Mouse (Mus musculus) kidney, adult 2 months (tissue): ENCODE results near the gene Hist1h2bg. TPM values are rescaled to one million over a fixed set of nuclear protein-coding genes. Genes with fewer than 3 reads are reported as not detected.
"Not testable (repeated sequence)": the region's sequence is repeated elsewhere in the genome, so short reads cannot be mapped to it uniquely, and the experiment has no call there.

ENCODE experiments used
- DNase-seq: peaks from one replicate; pipeline ENCODE4 v3.0.0; 2021
- H3K27ac ChIP-seq: fragments of 200-500 bp; 2 replicates; pipeline ENCODE4 v1.5.1; 2012; ENCODE audit warnings: low read depth, low read length, control low read depth, inconsistent platforms; ENCODE audit not compliant: insufficient read depth
- H3K27me3 ChIP-seq: fragments of 200-500 bp; replicated peaks from 2 replicates; pipeline ENCODE4 v1.6.1; 2012; ENCODE audit warnings: mild to moderate bottlenecking, moderate library complexity, low read length, inconsistent platforms; ENCODE audit not compliant: control insufficient read depth, insufficient read depth
- H3K36me3 ChIP-seq: fragments of 200-500 bp; 2 replicates; pipeline ENCODE4 v1.6.1; 2012; ENCODE audit warnings: mild to moderate bottlenecking, moderate library complexity, low read length, inconsistent platforms; ENCODE audit not compliant: control insufficient read depth, insufficient read depth
- H3K4me1 ChIP-seq: fragments of 200-500 bp; 2 replicates; pipeline ENCODE4 v1.6.1; 2011; ENCODE audit warnings: low read length; ENCODE audit not compliant: control insufficient read depth, insufficient read depth
- H3K4me3 ChIP-seq: fragments of 200-500 bp; 2 replicates; pipeline ENCODE4 v1.5.1; 2011; ENCODE audit warnings: mild to moderate bottlenecking, low read depth, low read length, control low read depth; ENCODE audit not compliant: insufficient read depth
- CTCF ChIP-seq: fragments of 200-500 bp; conservative IDR thresholded peaks from 2 replicates; pipeline ENCODE4 v1.5.1; 2011; ENCODE audit warnings: low read depth, mild to moderate bottlenecking, control low read depth, low read length, moderate library complexity, mixed read lengths; ENCODE audit not compliant: insufficient read depth, insufficient read length
- POLR2A ChIP-seq: fragments of 200-500 bp; IDR thresholded peaks from one replicate; pipeline ENCODE4 v1.6.1; 2011; ENCODE audit warnings: low read depth, low read length, control low read depth
- WGBS: fragments of 180-500 bp; shearing (Covaris S2); methylation state at CpG from one replicate; pipeline ENCODE4 v1.1.7; 2018; 5-methylcytosine and 5-hydroxymethylcytosine counted together
- polyA plus RNA-seq: library from polyadenylated mRNA; depleted of rRNA; stranded (reverse); fragments of >200 nt; gene quantifications from 2 replicates; pipeline ENCODE4 v1.2.3, GENCODE M21; 2012

Hist1h2bg gene
- polyA plus RNA-seq, 1 experiment = 3.1 TPM

DNA sequence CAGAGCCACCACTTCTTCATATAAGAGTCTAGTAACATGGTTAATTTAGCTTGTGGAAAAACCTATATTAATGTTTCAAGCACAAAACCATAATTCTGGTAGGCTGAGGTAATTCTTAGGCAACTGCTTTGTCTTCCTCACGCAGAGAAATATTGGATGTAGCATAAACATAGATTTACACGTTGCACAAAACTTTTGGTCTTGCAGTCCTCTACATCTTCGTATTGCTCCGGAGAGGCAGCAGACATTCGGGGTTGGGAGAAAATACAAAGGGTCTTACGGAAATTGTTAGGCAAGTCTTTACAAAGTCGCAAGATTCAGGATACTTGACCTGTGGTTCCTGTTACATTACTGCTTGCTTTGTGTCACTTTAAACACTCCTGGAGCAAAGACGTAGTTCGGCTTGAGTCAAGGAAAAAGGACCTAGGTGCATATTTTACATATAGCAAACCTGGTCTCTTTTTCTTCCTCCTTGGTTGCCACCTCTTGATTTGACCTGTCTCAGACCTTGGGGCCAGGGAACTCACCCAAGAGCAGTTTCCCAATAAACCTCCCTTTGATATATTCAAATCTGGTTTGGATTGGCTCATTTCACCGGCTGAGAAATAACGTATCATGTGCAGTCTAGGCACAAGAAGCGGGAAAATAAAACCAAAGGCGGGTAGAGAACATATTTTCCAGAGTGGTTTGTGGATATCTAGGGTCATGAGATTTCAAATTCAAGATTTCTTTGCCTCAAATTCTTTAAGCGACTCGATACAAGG is 36.6 kb upstream of the Hist1h2bg start:
- under 1% methylated on average over 15 of the region's 15 CpGs for WGBS
- TF ChIP-seq POLR2A (no peak), CTCF (no peak)
- no peaks in the 10 kb centered on the region for H3K27me3 ChIP-seq
- no peak for DNase-seq
- no peak overlapping the region for H3K4me3 ChIP-seq
- no peak overlapping the region for H3K27ac ChIP-seq
- no peaks in the 10 kb centered on the region for H3K36me3 ChIP-seq
- H3K4me1 ChIP-seq = peaks cover 11% of the 10 kb centered on the region; the same call in 1 of the 2 replicates

DNA sequence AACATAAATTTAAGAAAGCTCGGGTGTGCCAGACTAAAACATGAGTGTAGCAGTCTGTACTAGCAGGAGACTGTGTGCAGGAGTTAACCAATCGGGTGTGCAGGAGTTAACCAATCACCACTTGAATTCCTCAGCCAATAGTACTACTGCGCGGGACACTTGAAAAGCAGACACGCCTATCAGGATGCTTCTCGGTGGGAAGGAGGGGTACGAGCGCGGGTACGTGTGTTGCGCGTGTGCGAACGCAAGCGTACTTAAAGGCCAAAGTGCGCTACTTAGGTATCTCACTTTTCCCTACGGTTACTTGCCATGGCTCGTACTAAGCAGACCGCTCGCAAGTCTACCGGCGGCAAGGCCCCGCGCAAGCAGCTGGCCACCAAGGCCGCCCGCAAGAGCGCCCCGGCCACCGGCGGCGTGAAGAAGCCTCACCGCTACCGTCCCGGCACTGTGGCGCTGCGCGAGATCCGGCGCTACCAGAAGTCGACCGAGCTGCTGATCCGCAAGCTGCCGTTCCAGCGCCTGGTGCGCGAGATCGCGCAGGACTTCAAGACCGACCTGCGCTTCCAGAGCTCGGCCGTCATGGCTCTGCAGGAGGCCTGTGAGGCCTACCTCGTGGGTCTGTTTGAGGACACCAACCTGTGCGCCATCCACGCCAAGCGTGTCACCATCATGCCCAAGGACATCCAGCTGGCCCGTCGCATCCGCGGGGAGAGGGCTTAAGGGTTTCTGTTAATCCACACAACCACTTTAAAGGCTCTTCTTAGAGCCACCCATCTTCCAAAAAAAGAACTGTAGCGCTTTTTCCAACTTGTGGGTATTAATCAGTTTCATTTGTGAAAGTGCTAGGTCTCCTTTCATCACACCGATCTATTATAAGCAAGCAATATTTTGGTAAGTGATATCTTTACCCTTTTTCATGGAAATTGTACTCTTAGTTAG is 35.8 kb upstream of the Hist1h2bg start, which contains the start of gene Hist1h3g:
Hist1h3g (plus strand) TSS at position 286 of the 939 bp plus-strand sequence.
- peak; percentile 94 for DNase-seq
- WGBS = 1% methylated on average over 48 of the region's 62 CpGs
- H3K27me3 ChIP-seq, H3K27ac ChIP-seq, H3K36me3 ChIP-seq: not testable (repeated sequence)
- peaks cover 11% of the 10 kb centered on the region; the same call in 1 of the 2 replicates for H3K4me1 ChIP-seq
- peak within 1 kb of the TSS; percentile 45 for H3K4me3 ChIP-seq

DNA sequence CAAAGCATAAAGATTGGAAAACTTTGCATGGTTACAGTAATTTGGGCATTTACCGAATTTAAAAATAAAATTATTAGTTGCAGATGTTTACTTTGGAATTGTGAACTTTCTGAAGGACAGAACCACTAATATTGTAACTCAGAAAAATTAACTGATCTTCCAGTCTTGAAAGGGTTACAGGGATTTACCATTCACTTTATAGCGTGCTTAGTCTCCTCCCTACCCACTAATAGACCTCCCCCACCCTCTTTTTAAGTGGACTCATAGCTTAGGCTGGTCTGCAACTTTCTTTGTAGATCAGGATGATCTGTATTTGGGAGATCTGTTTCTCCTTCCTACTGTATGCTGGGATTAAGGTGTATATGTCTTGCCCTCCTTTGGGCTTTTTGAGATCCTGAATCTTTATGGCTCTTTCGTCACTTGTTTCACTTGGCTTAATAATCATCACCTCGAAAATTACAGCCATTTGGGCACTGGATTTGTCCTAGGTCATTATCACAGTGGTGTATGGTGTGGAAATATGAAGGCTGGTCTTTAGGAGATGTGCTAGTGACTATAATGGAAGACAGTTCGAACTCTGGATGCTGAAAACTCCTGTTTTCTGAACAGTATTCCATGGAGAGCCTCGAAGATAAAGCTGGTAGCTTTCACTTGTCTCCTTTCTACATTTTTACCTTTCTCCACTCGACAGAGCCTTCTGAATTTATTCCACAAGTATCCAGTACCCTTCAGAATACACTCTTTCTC is 34.9 kb upstream of the Hist1h2bg start:
- H3K4me3 ChIP-seq = no peak overlapping the region
- 27% methylated on average over 7 of the region's 7 CpGs for WGBS
- H3K36me3 ChIP-seq = no peaks in the 10 kb centered on the region
- TF ChIP-seq POLR2A (no peak), CTCF (no peak)
- peaks cover 11% of the 10 kb centered on the region; the same call in 1 of the 2 replicates for H3K4me1 ChIP-seq
- no peaks in the 10 kb centered on the region for H3K27me3 ChIP-seq
- DNase-seq = no peak
- H3K27ac ChIP-seq = no peak overlapping the region

DNA sequence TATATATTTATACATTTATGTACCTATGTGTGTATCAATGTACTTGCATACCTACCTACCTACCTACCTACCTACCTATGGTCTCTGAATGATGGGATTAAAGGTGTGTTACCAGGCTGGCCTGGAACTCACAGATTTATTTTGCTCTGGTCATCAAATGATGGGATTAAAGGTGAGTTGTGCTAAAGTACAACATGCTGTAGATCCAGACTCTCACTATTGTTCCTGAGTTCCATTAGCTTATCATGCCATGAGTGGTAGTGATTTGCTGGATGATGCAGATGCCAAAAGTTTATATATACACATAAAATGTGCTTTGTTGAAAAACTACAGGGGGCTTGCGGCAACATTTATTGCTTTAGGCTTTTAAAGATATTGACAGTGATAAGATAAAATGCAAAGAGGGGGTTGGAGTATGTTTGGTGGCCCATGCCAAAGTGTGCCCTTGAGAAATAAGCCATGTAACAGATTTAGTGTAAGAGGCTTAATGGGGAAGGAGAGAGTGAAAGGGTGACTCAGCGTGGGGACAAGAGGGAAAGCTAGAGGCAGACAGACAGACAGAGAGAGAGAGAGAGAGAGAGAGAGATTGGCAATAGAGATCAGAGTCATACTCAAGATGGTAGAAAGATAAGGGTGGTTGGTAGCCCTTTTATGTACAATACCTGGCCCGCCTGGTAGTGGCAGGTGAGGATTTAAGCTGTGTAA is 34.0 kb upstream of the Hist1h2bg start:
- H3K27ac ChIP-seq = no peak overlapping the region
- no peak overlapping the region for H3K4me3 ChIP-seq
- H3K36me3 ChIP-seq = no peaks in the 10 kb centered on the region
- WGBS = 86% methylated on average over 3 of the region's 3 CpGs
- peaks cover 11% of the 10 kb centered on the region; the same call in 1 of the 2 replicates for H3K4me1 ChIP-seq
- no peaks in the 10 kb centered on the region for H3K27me3 ChIP-seq
- no peak for DNase-seq
- TF ChIP-seq CTCF (no peak), POLR2A (no peak)

DNA sequence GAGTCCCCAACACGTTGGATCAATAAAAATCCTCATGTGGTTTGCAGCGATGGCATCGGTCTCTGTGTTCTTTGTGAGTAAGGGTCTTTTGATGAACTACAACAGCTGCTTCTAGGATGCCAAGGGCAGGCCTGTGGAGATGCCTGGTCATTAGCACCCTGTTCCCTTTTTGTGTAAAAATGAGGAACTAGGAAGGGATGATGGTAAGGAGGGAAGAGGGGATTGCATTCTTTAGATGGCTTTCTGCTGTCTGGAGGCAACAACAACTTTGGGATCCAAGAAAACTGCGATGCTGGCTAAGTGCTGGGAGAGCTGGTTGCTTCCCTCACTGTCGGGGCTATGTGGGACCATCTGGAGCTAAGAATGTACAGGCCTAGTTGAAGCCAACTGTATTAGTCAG is 32.9 kb upstream of the Hist1h2bg start:
- DNase-seq = no peak
- TF ChIP-seq POLR2A = no peak
- no peak for TF ChIP-seq CTCF
- Histone ChIP-seq H3K4me1 (peaks cover 6% of the 10 kb centered on the region; the same call in 1 of the 2 replicates), H3K27ac (no peak overlapping the region), H3K4me3 (no peak overlapping the region), H3K36me3 (no peaks in the 10 kb centered on the region), H3K27me3 (no peaks in the 10 kb centered on the region)
- 81% methylated on average over 5 of the region's 5 CpGs for WGBS

DNA sequence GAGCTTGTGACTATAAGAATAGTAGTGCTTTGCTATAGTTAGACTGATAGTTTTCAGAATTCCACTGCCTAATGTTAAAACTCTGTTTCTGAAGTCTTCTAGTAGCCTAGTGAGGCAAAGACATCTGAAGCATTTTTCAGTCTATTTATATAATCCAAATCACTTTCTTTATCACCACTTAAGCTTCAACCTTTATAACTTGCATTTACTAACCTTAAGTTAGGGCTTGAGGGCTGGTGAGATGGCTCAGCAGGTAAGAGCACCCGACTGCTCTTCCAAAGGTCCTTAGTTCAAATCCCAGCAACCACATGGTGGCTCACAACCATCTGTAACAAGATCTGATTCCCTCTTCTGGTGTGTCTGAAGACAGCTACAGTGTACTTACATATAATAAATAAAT is 31.4 kb upstream of the Hist1h2bg start:
- H3K4me1 ChIP-seq, H3K27ac ChIP-seq, DNase-seq, H3K27me3 ChIP-seq, H3K36me3 ChIP-seq, H3K4me3 ChIP-seq: not testable (repeated sequence)
- 66% methylated on average over 1 of the region's 1 CpGs for WGBS
